Mouse (Mus musculus): ENCODE results near the gene Clcf1.

Clcf1 gene

GRCm38 (mm10) chr19:4214071-4214770 is at the start of gene Clcf1, which contains the start of gene AC109138.7:
Gene Clcf1, plus strand, starts transcription at chr19:4214238.
Gene AC109138.7, plus strand, starts transcription at chr19:4214357.
- Histone ChIP-seq H3K36me3 (ENCODE audit: control insufficient read depth, insufficient read depth, low read length, poor library complexity, severe bottlenecking) (no peaks in the 10 kb centered on the region; the same call in 1 of the 2 replicates), H3K27me3 (ENCODE audit: control insufficient read depth, insufficient read depth, low read length, poor library complexity, severe bottlenecking) (no peaks in the 10 kb centered on the region)
- DNase-seq (ENCODE audit: low read depth, low spot score): peak; percentile 89

- Histone ChIP-seq H3K27me3 (ENCODE audit: control insufficient read depth, insufficient read depth, low read length, poor library complexity, severe bottlenecking) (no peaks in the 10 kb centered on the region), H3K36me3 (ENCODE audit: control insufficient read depth, insufficient read depth, low read length, poor library complexity, severe bottlenecking) (no peaks in the 10 kb centered on the region; the same call in 1 of the 2 replicates)
- DNase-seq (ENCODE audit: low read depth, low spot score): no peak
These were observed 49.3 kb upstream of the Clcf1 start for GRCm38 (mm10) chr19:4164721-4165120.

GRCm38 (mm10) chr19:4166678-4167476 is 47.2 kb upstream of the Clcf1 start:
- H3K27me3 ChIP-seq (ENCODE audit: control insufficient read depth, insufficient read depth, low read length, poor library complexity, severe bottlenecking): no peaks in the 10 kb centered on the region
- no peak for DNase-seq (ENCODE audit: low read depth, low spot score)

GRCm38 (mm10) chr19:4169378-4169784 is 44.7 kb upstream of the Clcf1 start:
- Histone ChIP-seq H3K27me3 (ENCODE audit: control insufficient read depth, insufficient read depth, low read length, poor library complexity, severe bottlenecking) (no peaks in the 10 kb centered on the region), H3K36me3 (ENCODE audit: control insufficient read depth, insufficient read depth, low read length, poor library complexity, severe bottlenecking) (no peaks in the 10 kb centered on the region; the same call in 1 of the 2 replicates)
- peak; percentile 99 for DNase-seq (ENCODE audit: low read depth, low spot score)

More at GRCm38 (mm10) chr19:4166678-4167476, 47.2 kb upstream of the Clcf1 start:
- H3K36me3 ChIP-seq (ENCODE audit: control insufficient read depth, insufficient read depth, low read length, poor library complexity, severe bottlenecking): no peaks in the 10 kb centered on the region; the same call in 1 of the 2 replicates

- H3K36me3 ChIP-seq (ENCODE audit: control insufficient read depth, insufficient read depth, low read length, poor library complexity, severe bottlenecking): no peaks in the 10 kb centered on the region; the same call in 1 of the 2 replicates
These were observed 44.2 kb upstream of the Clcf1 start for GRCm38 (mm10) chr19:4169810-4170209.

GRCm38 (mm10) chr19:4170723-4171392 is 43.2 kb upstream of the Clcf1 start:
- H3K27me3 ChIP-seq (ENCODE audit: control insufficient read depth, insufficient read depth, low read length, poor library complexity, severe bottlenecking): no peaks in the 10 kb centered on the region
- DNase-seq (ENCODE audit: low read depth, low spot score): peak; percentile 52
- H3K36me3 ChIP-seq (ENCODE audit: control insufficient read depth, insufficient read depth, low read length, poor library complexity, severe bottlenecking): peaks cover 3% of the 10 kb centered on the region

More at GRCm38 (mm10) chr19:4169810-4170209, 44.2 kb upstream of the Clcf1 start:
- no peaks in the 10 kb centered on the region for H3K27me3 ChIP-seq (ENCODE audit: control insufficient read depth, insufficient read depth, low read length, poor library complexity, severe bottlenecking)
- no peak for DNase-seq (ENCODE audit: low read depth, low spot score)

- Histone ChIP-seq H3K27me3 (ENCODE audit: control insufficient read depth, insufficient read depth, low read length, poor library complexity, severe bottlenecking) (no peaks in the 10 kb centered on the region), H3K36me3 (ENCODE audit: control insufficient read depth, insufficient read depth, low read length, poor library complexity, severe bottlenecking) (peaks cover 4% of the 10 kb centered on the region)
- DNase-seq (ENCODE audit: low read depth, low spot score): peak; percentile 58
These were observed 42.4 kb upstream of the Clcf1 start for GRCm38 (mm10) chr19:4171393-4172290.

GRCm38 (mm10) chr19:4172925-4173324 is 41.1 kb upstream of the Clcf1 start:
- H3K36me3 ChIP-seq (ENCODE audit: control insufficient read depth, insufficient read depth, low read length, poor library complexity, severe bottlenecking): peaks cover 8% of the 10 kb centered on the region
- H3K27me3 ChIP-seq (ENCODE audit: control insufficient read depth, insufficient read depth, low read length, poor library complexity, severe bottlenecking): no peaks in the 10 kb centered on the region
- DNase-seq (ENCODE audit: low read depth, low spot score): no peak

GRCm38 (mm10) chr19:4175368-4175947 is 38.6 kb upstream of the Clcf1 start, which contains the start of gene Carns1:
Gene Carns1, minus strand, starts transcription at chr19:4175479.
- peaks cover 13% of the 10 kb centered on the region for H3K36me3 ChIP-seq (ENCODE audit: control insufficient read depth, insufficient read depth, low read length, poor library complexity, severe bottlenecking)
- no peak for DNase-seq (ENCODE audit: low read depth, low spot score)
- no peaks in the 10 kb centered on the region for H3K27me3 ChIP-seq (ENCODE audit: control insufficient read depth, insufficient read depth, low read length, poor library complexity, severe bottlenecking)

GRCm38 (mm10) chr19:4180411-4180810 is 33.6 kb upstream of the Clcf1 start:
- no peak for DNase-seq (ENCODE audit: low read depth, low spot score)
- Histone ChIP-seq H3K27me3 (ENCODE audit: control insufficient read depth, insufficient read depth, low read length, poor library complexity, severe bottlenecking) (no peaks in the 10 kb centered on the region), H3K36me3 (ENCODE audit: control insufficient read depth, insufficient read depth, low read length, poor library complexity, severe bottlenecking) (peaks cover 34% of the 10 kb centered on the region)

GRCm38 (mm10) chr19:4181892-4182291 is 32.1 kb upstream of the Clcf1 start:
- DNase-seq (ENCODE audit: low read depth, low spot score): peak; percentile 91
- no peaks in the 10 kb centered on the region for H3K27me3 ChIP-seq (ENCODE audit: control insufficient read depth, insufficient read depth, low read length, poor library complexity, severe bottlenecking)
- peaks cover 36% of the 10 kb centered on the region for H3K36me3 ChIP-seq (ENCODE audit: control insufficient read depth, insufficient read depth, low read length, poor library complexity, severe bottlenecking)

- Histone ChIP-seq H3K27me3 (ENCODE audit: control insufficient read depth, insufficient read depth, low read length, poor library complexity, severe bottlenecking) (no peaks in the 10 kb centered on the region), H3K36me3 (ENCODE audit: control insufficient read depth, insufficient read depth, low read length, poor library complexity, severe bottlenecking) (peaks cover 39% of the 10 kb centered on the region)
- DNase-seq (ENCODE audit: low read depth, low spot score): no peak
These were observed 30.3 kb upstream of the Clcf1 start for GRCm38 (mm10) chr19:4183689-4184088.
